Mouse (Mus musculus) kidney, embryonic 16.5 days (tissue): ENCODE data around the gene Syt17. TPM values are rescaled to one million over a fixed set of nuclear protein-coding genes. Genes with fewer than 3 reads are reported as not detected.

ENCODE experiments used
- ATAC-seq: fragments of 200-750 bp; cut with Nextera tagmentation; 2 replicates; pipeline ENCODE4 v1.8.0; 2017; ENCODE audit warnings: moderate TSS enrichment; ENCODE audit not compliant: low FRiP score, low TSS enrichment
- H3K27ac ChIP-seq: fragments of 300-500 bp; sonication (generic); 2 replicates; pipeline ENCODE4 v1.5.1; 2014; ENCODE audit warnings: low read length
- H3K27me3 ChIP-seq: fragments of 300-500 bp; sonication (generic); 2 replicates; pipeline ENCODE4 v1.6.1; 2014; ENCODE audit warnings: low read length, control low read depth, mixed read lengths; ENCODE audit not compliant: insufficient read depth
- H3K36me3 ChIP-seq: fragments of 300-500 bp; sonication (generic); 2 replicates; pipeline ENCODE4 v1.6.1; 2014; ENCODE audit warnings: low read length, control low read depth, mixed read lengths; ENCODE audit not compliant: insufficient read depth
- H3K4me1 ChIP-seq: fragments of 300-500 bp; sonication (generic); 2 replicates; pipeline ENCODE4 v1.6.1; 2014; ENCODE audit warnings: low read length, control low read depth, mixed read lengths; ENCODE audit not compliant: insufficient read depth
- H3K4me2 ChIP-seq: fragments of 300-500 bp; sonication (generic); replicated peaks from 2 replicates; pipeline ENCODE4 v1.6.1; 2014; ENCODE audit warnings: low read depth, low read length
- H3K4me3 ChIP-seq: fragments of 300-500 bp; sonication (generic); 2 replicates; pipeline ENCODE4 v1.5.1; 2014; ENCODE audit warnings: mild to moderate bottlenecking, low read length
- H3K9ac ChIP-seq: fragments of 300-500 bp; sonication (generic); replicated peaks from 2 replicates; pipeline ENCODE4 v1.6.1; 2014; ENCODE audit warnings: low read length
- H3K9me3 ChIP-seq: fragments of 300-500 bp; sonication (generic); 2 replicates; pipeline ENCODE4 v1.6.1; 2016; ENCODE audit warnings: low read length, control low read depth
- WGBS: fragments of 180-500 bp; shearing (Covaris S2); extraction: QIAGEN DNeasy Blood & Tissue Kit; methylation state at CpG from one replicate; pipeline ENCODE4 v1.1.7; 2014; 5-methylcytosine and 5-hydroxymethylcytosine counted together
- polyA plus RNA-seq: library from polyadenylated mRNA; unstranded; fragments of >200 nt; fragmentation: Nextera tagmentation; extraction: Ambion mirVana; gene quantifications from 2 replicates; pipeline ENCODE4 v1.2.1, GENCODE M21; 2015

Gene Syt17
- polyA plus RNA-seq, 1 experiment from 2014 or later = 12.6 TPM

DNA sequence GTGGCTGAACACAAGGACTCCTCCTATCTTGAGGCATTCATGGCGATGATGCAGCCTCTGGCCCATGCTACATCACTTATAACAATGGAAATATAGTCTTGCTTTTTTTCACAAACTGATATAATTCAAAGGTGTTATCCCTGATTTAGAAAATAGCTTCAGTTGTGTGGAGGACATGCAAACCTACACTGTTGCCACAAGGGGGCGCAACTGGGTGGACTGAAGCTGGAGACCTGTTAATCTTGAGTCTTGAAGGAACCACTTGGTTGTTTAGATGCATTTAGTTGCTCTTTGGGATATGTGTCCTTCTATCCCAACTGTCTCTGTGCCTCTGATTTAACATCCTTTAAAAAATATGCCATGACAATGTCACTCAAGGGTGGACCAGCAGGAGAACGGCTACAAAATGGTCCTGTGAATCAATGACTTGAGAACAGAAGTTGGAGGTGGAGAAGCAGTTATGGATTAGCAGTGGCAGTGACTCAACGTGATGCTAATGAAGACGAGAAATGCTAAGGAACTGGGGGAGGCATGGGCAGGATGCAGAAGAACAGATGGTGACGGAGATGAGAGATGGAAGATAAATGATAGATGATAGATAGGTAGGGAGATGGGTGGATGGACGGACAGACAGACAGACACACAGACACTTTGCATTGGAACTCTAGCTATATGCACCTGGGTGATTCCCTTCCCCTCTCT lies 10.8 kb downstream of the Syt17 start:
- H3K4me3 ChIP-seq = no peak overlapping the region
- no peaks in the 10 kb centered on the region for H3K9me3 ChIP-seq
- no peak overlapping the region for H3K4me2 ChIP-seq
- no peak overlapping the region for H3K9ac ChIP-seq
- no peaks in the 10 kb centered on the region for H3K27me3 ChIP-seq
- ATAC-seq = no peak
- H3K4me1 ChIP-seq = no peaks in the 10 kb centered on the region
- 60% methylated on average over 7 of the region's 7 CpGs for WGBS
- no peak overlapping the region for H3K27ac ChIP-seq
- H3K36me3 ChIP-seq = 0 out of 2 replicates have a peak, but pooled peaks cover 4% of the 10 kb centered on the region

DNA sequence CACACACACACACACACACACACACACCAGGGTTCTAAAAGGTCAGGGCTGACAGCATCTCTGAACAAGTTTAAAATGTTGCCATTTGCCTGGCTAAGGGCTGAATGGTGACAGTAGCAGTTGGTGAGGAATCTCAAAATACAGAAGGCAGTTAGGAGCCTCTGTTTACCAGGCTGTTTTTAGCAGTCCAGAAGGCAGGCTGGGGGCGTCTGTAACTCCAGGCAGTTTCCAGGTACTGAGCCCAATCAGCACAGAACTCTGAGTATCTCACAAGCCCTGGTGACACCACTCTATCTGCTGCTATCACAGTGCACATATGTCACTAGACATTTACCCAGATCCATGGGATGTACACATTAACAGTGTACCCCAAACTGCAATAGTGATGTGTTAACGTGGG lies 19.1 kb downstream of the Syt17 start:
- H3K9ac ChIP-seq = no peak overlapping the region
- 70% methylated on average over 2 of the region's 2 CpGs for WGBS
- no peaks in the 10 kb centered on the region for H3K27me3 ChIP-seq
- 0 out of 2 replicates have a peak, but pooled peaks cover under 1% of the 10 kb centered on the region for H3K36me3 ChIP-seq
- H3K4me2 ChIP-seq = no peak overlapping the region
- no peak overlapping the region for H3K4me3 ChIP-seq
- ATAC-seq = no peak
- no peak overlapping the region for H3K27ac ChIP-seq
- H3K9me3 ChIP-seq = no peaks in the 10 kb centered on the region
- no peaks in the 10 kb centered on the region for H3K4me1 ChIP-seq

DNA sequence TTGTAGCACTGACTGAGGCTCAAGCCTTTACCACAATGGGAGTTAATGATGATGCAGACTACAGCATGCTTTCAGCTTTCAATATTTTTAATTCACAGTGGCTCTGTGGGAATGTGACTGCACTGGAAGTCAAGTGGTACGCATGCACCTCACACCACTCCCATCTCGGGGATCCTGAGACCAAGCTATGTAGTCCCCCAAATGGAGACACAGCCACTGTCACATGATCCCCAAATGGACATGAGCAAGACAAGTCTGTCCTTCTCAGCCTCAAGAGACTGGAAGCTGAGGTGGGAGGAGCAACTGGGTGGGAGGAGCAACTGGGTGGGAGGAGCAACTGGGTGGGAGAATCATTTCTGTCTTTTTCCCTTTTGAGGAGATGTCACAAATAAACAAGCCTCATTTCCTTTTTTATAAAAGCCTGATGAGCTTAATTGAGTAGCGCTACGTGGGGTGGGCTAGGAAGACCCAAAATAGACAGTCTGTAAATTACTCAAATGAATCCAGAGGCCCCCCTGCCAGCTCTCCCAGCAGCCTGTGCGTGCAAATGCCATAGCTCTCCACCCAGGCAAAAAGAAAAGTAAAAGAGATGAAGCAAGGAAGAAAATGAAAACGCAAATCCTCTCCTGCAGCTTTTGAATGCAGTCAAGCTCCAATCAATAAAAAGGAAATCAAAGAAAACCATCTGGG lies 28.4 kb downstream of the Syt17 start:
- Histone ChIP-seq H3K4me2 (no peak overlapping the region), H3K27me3 (no peaks in the 10 kb centered on the region), H3K9ac (no peak overlapping the region), H3K4me3 (no peak overlapping the region), H3K27ac (no peak overlapping the region), H3K9me3 (no peaks in the 10 kb centered on the region), H3K4me1 (no peaks in the 10 kb centered on the region), H3K36me3 (no peaks in the 10 kb centered on the region)
- 64% methylated on average over 6 of the region's 6 CpGs for WGBS
- no peak for ATAC-seq

DNA sequence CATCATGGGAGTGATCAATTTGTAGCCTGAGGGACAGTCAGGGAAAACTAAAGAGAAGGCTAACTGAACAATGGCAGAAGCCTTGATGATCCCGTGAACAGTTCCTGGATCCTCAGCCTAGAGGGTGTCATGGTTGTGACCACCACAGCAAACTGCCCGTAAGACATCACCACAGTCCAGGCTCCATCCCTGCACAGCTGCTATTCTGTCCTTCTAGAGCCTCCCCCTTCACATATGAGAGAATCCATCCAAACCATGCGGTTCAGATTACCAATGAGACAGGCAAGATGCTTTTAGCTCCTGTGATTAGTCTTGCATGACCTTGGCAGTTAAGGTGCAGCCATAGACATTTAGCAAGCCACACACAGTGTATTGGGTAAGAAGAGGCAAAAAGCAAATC lies 33.8 kb downstream of the Syt17 start:
- 42% methylated on average over 3 of the region's 3 CpGs for whole genome bisulfite sequencing
- peak; percentile 76 for ATAC-seq
- no peaks in the 10 kb centered on the region for H3K4me1 ChIP-seq
- no peak overlapping the region for H3K4me2 ChIP-seq
- no peak overlapping the region for H3K27ac ChIP-seq
- no peak overlapping the region for H3K9ac ChIP-seq
- no peaks in the 10 kb centered on the region for H3K36me3 ChIP-seq
- H3K9me3 ChIP-seq = no peaks in the 10 kb centered on the region
- no peak overlapping the region for H3K4me3 ChIP-seq
- no peaks in the 10 kb centered on the region for H3K27me3 ChIP-seq

DNA sequence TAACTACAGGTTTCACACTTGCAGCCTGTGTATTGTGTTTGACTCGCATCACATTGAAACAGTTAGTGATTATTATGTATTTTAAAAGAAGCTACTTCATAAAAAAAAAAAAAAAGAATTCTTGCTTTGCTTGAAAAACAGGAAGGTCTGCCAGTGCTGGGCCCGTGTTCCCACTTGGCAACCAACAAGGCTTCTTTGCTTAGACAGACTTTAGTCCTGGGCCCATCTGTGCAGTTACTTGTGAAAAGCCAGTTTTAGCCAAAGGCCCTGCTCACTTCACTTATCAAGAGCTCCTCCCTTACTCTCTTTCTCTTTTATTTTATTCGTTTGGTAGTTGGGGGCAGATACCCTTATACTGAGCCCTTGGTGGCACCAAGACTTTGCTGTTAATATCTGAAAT lies 36.1 kb downstream of the Syt17 start:
- 77% methylated on average over 3 of the region's 3 CpGs for WGBS
- no peak overlapping the region for H3K4me3 ChIP-seq
- no peak overlapping the region for H3K27ac ChIP-seq
- no peaks in the 10 kb centered on the region for H3K9me3 ChIP-seq
- no peaks in the 10 kb centered on the region for H3K27me3 ChIP-seq
- no peak overlapping the region for H3K4me2 ChIP-seq
- H3K9ac ChIP-seq = no peak overlapping the region
- no peak for ATAC-seq
- no peaks in the 10 kb centered on the region for H3K36me3 ChIP-seq
- no peaks in the 10 kb centered on the region for H3K4me1 ChIP-seq

DNA sequence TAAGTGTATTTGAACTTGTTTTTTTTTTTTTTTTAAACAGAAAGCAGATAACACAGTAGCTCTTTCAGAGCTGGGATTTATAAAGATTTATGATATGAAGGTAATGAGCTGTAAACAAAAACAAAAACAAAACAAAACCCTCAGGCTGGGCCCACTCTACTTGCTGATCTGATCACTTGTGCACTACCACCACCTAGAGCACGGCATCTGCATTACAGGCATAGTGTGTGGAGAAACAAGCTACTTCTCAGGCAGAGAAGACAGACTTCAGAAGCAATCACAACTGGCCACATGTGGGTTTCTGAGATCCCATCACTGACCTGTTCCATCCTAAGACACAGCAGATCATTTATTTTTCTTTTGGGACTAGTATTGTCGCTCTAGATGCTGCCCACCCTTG lies 38.6 kb downstream of the Syt17 start:
- Histone ChIP-seq H3K4me2 (no peak overlapping the region), H3K36me3 (no peaks in the 10 kb centered on the region), H3K27ac (no peak overlapping the region), H3K4me3 (no peak overlapping the region), H3K9me3 (no peaks in the 10 kb centered on the region), H3K9ac (no peak overlapping the region), H3K27me3 (no peaks in the 10 kb centered on the region), H3K4me1 (no peaks in the 10 kb centered on the region)
- WGBS = 33% methylated on average over 2 of the region's 2 CpGs
- ATAC-seq = no peak

DNA sequence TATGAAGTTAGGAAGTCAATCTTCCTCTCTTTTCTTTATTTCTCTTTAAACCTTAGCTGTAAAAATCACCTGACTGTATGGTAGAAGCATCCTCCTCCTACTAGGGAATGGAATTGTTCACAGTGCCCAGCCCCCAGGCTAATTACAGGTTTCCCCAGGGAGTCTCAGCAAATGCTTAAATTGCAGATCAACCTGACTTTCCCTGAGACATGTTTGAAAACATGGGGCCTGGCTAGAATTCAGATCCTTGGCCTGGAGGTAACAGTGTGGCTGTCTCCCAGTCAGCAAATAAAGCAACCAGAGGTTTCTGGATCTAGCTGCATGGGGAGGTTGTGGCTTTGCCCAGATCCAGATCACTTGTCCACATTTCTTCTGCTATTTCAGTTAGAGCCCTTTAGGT lies 42.8 kb downstream of the Syt17 start:
- no peak overlapping the region for H3K4me3 ChIP-seq
- no peaks in the 10 kb centered on the region for H3K27me3 ChIP-seq
- H3K4me2 ChIP-seq = no peak overlapping the region
- ATAC-seq = no peak
- H3K9me3 ChIP-seq = no peaks in the 10 kb centered on the region
- no peaks in the 10 kb centered on the region for H3K4me1 ChIP-seq
- no peaks in the 10 kb centered on the region for H3K36me3 ChIP-seq
- no peak overlapping the region for H3K27ac ChIP-seq
- H3K9ac ChIP-seq = no peak overlapping the region

DNA sequence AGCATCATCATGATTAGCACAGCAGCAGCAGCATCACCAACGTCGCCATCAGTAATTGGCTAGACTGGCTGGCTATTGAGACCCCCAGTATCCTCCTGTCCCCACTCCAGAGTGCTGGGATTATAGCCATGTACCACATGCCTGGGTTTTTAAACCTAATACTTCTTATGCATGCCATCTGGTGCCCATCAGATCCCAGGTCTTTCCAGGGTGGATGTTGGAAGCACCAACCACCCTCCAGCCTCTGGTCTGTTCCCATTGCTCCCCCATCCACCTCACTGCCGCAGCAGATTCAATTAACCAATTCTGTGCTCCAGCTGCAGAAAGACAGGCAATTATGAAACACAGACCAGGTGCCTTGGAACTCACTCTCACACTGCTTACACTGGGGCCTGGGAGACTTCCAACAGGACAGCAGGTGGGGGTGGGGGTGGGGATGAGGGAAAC lies 45.4 kb downstream of the Syt17 start:
- H3K4me2 ChIP-seq = no peak overlapping the region
- H3K4me3 ChIP-seq = no peak overlapping the region
- no peak overlapping the region for H3K27ac ChIP-seq
- no peaks in the 10 kb centered on the region for H3K27me3 ChIP-seq
- no peaks in the 10 kb centered on the region for H3K9me3 ChIP-seq
- ATAC-seq = no peak
- no peaks in the 10 kb centered on the region for H3K4me1 ChIP-seq
- no peaks in the 10 kb centered on the region for H3K36me3 ChIP-seq
- 73% methylated on average over 3 of the region's 3 CpGs for WGBS
- H3K9ac ChIP-seq = no peak overlapping the region

DNA sequence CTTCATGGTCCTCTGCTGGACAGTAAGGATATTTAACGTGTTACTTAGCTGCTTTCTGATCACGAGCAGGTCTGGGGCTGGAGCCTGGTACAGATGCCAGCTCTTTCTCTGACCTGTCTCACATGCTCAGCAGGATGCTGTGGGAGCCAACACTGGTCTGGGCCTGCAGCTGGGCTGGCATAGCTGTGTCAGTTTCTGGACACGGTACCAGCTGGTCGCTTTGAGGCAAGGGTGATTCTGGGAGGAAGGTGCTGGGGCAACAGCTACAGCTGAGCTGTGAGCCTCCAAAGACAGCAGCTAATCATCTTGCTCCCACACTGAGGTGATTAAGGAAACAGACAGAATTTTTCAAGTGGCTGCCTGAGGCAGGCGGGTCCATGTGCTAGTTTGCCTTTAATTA lies 46.1 kb downstream of the Syt17 start:
- Histone ChIP-seq H3K4me1 (no peaks in the 10 kb centered on the region), H3K27ac (no peak overlapping the region), H3K36me3 (no peaks in the 10 kb centered on the region), H3K4me3 (no peak overlapping the region), H3K27me3 (no peaks in the 10 kb centered on the region), H3K9ac (no peak overlapping the region), H3K4me2 (no peak overlapping the region), H3K9me3 (no peaks in the 10 kb centered on the region)
- 73% methylated on average over 5 of the region's 5 CpGs for WGBS
- ATAC-seq = no peak

DNA sequence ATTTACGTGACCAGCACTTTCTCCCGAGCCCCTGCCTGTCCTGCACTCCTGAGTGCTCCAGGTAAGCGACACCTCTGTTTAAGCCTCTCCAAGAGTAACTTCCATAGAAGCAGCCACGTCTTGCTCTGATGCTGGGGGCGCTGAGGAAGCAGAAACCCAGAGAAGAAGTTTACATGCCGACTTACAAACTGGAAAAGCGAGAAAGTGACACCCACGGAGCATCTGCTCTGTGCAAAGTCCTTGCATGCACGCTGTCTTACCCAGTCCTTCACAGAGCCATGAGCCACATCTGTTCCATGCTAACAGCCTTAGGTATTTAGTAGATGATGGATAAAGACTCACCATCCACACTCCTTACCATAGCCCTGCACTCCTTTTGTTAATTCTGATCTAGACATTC lies 48.3 kb downstream of the Syt17 start:
- no peak for ATAC-seq
- Histone ChIP-seq H3K27ac (no peak overlapping the region), H3K4me3 (no peak overlapping the region), H3K9ac (no peak overlapping the region), H3K9me3 (no peaks in the 10 kb centered on the region), H3K27me3 (no peaks in the 10 kb centered on the region), H3K36me3 (no peaks in the 10 kb centered on the region), H3K4me2 (no peak overlapping the region), H3K4me1 (no peaks in the 10 kb centered on the region)
- 84% methylated on average over 9 of the region's 9 CpGs for WGBS
